Mouse (Mus musculus) lung, embryonic 16.5 days (tissue): ENCODE data around the gene Large1. TPM values are rescaled to one million over a fixed set of nuclear protein-coding genes. Genes with fewer than 3 reads are reported as not detected.
"Not testable (repeated sequence)": the region's sequence is repeated elsewhere in the genome, so short reads cannot be mapped to it uniquely, and the experiment has no call there.

Experiments used
- ATAC-seq: fragments of 200-750 bp; cut with Nextera tagmentation; 2 replicates; pipeline ENCODE4 v1.8.0; 2017; ENCODE audit warnings: low read depth, mild to moderate bottlenecking, moderate library complexity
- H3K27ac ChIP-seq: fragments of 300-500 bp; sonication (generic); 2 replicates; pipeline ENCODE4 v1.5.1; 2014; ENCODE audit warnings: mild to moderate bottlenecking, control low read depth, low read length
- H3K27me3 ChIP-seq: fragments of 300-500 bp; sonication (generic); 2 replicates; pipeline ENCODE4 v1.6.1; 2014; ENCODE audit warnings: low read depth, low read length, mixed read lengths; ENCODE audit not compliant: control insufficient read depth, insufficient read depth
- H3K36me3 ChIP-seq: fragments of 300-500 bp; sonication (generic); 2 replicates; pipeline ENCODE4 v1.6.1; 2014; ENCODE audit warnings: low read length; ENCODE audit not compliant: control insufficient read depth, insufficient read depth
- H3K4me1 ChIP-seq: fragments of 300-500 bp; sonication (generic); replicated peaks from 2 replicates; pipeline ENCODE4 v1.6.1; 2014; ENCODE audit warnings: low read length, mixed read lengths; ENCODE audit not compliant: control insufficient read depth, insufficient read depth
- H3K4me2 ChIP-seq: fragments of 300-500 bp; sonication (generic); 2 replicates; pipeline ENCODE4 v1.6.1; 2014; ENCODE audit warnings: low read depth, low read length, control low read depth
- H3K4me3 ChIP-seq: fragments of 300-500 bp; sonication (generic); 2 replicates; pipeline ENCODE4 v1.5.1; 2014; ENCODE audit warnings: mild to moderate bottlenecking, low read length, control low read depth
- H3K9ac ChIP-seq: fragments of 300-500 bp; sonication (generic); 2 replicates; pipeline ENCODE4 v1.6.1; 2014; ENCODE audit warnings: low read length, control low read depth
- H3K9me3 ChIP-seq: fragments of 300-500 bp; sonication (generic); 2 replicates; pipeline ENCODE4 v1.6.1; 2016; ENCODE audit warnings: low read length; ENCODE audit not compliant: control insufficient read depth
- WGBS: fragments of 180-500 bp; shearing (Covaris S2); extraction: QIAGEN DNeasy Blood & Tissue Kit; methylation state at CpG from one replicate; pipeline ENCODE4 v1.1.7; 2014; 5-methylcytosine and 5-hydroxymethylcytosine counted together
- polyA plus RNA-seq: library from polyadenylated mRNA; unstranded; fragments of >200 nt; fragmentation: Nextera tagmentation; extraction: Ambion mirVana; gene quantifications from 2 replicates; pipeline ENCODE4 v1.2.1, GENCODE M21; 2015

Gene Large1
- polyA plus RNA-seq, 1 experiment from 2014 or later = 5.1 TPM

DNA sequence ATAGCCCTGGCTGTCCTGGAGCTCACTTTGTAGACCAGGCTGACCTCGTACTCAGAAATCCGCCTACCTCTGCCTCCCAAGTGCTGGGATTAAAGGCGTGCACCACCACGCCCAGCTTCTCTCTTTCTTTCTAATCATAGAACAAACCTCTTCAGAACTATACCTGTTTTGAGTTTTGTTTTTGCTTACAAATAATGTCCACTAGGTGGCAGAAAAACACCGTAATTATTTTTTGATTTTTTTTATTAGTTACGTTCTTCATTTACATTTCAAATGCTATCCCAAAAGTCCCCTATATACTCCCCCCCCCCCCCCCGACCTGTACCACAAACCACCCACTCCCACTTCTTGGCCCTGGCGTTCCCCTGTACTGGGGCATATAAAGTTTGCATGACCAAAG lies 411.9 kb downstream of the Large1 start:
- not testable (repeated sequence) for H3K27ac ChIP-seq, H3K4me1 ChIP-seq, H3K4me3 ChIP-seq, H3K9me3 ChIP-seq, H3K9ac ChIP-seq, ATAC-seq, H3K27me3 ChIP-seq, H3K4me2 ChIP-seq, H3K36me3 ChIP-seq
- WGBS = 68% methylated on average over 8 of the region's 8 CpGs

DNA sequence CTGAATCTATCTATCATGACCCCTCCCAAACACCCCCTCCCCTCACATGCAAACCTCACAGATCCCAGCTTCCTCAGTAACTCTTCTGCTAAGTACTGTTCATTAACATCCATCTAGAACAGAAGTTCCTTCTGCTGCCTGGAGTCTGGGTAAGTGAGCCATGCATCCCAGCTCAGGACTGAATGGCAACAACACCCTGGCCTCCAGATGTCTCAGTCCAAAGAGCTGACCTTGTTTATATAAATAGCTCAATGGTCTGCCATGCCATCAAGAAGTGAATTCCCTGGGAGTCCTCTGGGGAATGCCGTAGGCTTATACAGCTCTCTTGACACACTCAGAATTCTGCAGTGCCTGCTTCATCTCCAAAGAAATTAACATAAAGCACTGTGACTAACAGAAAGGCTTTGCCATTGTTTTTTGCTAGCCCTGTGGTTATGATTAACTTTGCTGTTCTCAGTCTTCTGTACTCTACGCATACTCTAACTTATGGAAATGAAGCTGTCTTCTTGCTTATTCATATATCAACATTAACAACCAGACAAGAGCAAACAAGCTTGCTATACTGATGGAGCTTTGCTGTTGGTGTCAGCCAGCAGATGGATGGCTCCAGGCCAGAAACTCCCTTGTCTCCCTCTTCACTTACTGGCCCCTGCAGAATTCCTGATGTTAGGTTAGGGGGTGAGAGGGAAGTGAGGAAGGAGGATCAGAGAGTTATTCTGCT lies 434.0 kb downstream of the Large1 start:
- no peak overlapping the region for H3K4me2 ChIP-seq
- no peak overlapping the region for H3K27ac ChIP-seq
- no peaks in the 10 kb centered on the region for H3K36me3 ChIP-seq
- no peak overlapping the region for H3K9ac ChIP-seq
- no peaks in the 10 kb centered on the region for H3K27me3 ChIP-seq
- ATAC-seq = no peak
- H3K4me1 ChIP-seq = no peaks in the 10 kb centered on the region
- H3K4me3 ChIP-seq = no peak overlapping the region
- no peaks in the 10 kb centered on the region for H3K9me3 ChIP-seq
- WGBS = 42% methylated on average over 2 of the region's 2 CpGs

DNA sequence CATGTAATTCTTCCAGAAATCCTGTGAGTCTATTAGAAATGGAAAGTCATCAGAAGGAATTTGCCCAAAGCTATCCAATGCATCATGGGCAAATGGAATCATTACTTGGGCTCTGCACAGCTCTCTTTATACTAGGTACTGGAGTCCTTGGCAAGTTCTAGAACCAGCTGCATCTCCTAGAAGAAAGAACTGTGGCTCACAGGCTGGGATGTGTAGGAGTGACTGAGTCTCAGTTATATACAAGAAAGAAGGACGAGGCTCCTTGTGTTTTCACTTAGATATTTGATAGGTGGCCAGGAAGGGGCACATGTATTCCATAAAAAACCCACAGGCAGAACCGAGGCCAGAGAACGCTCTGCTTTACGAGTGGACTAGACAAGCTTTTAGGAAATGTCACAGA lies 447.8 kb downstream of the Large1 start:
- Histone ChIP-seq H3K4me1 (no peaks in the 10 kb centered on the region), H3K4me3 (no peak overlapping the region), H3K27me3 (no peaks in the 10 kb centered on the region), H3K4me2 (no peak overlapping the region), H3K36me3 (no peaks in the 10 kb centered on the region), H3K9ac (no peak overlapping the region), H3K27ac (no peak overlapping the region), H3K9me3 (no peaks in the 10 kb centered on the region)
- 74% methylated on average over 4 of the region's 4 CpGs for WGBS
- no peak for ATAC-seq

DNA sequence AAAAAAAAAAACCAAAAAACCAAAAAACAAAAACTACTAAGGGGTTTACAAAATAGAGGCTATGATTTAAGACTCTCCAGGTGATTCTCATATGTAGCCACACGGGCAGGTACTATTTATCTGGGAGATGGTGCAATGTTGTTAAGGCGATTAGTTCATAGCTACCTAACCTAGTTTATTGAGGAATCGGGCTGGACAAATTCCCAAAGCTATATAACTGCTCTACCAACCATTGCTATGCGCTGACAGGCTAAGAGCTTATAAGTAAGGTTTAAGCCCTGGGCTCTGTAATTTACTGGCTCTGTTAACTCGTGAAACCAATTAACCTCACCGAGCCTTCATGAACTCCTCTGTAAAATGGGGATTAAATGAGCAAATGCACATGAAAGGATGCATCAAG lies 451.7 kb downstream of the Large1 start:
- Histone ChIP-seq H3K27ac (no peak overlapping the region), H3K9ac (no peak overlapping the region), H3K4me2 (no peak overlapping the region), H3K9me3 (no peaks in the 10 kb centered on the region), H3K4me1 (no peaks in the 10 kb centered on the region), H3K36me3 (no peaks in the 10 kb centered on the region), H3K4me3 (no peak overlapping the region), H3K27me3 (no peaks in the 10 kb centered on the region)
- 90% methylated on average over 6 of the region's 6 CpGs for WGBS
- no peak for ATAC-seq

- H3K27me3 ChIP-seq = no peaks in the 10 kb centered on the region
- no peaks in the 10 kb centered on the region for H3K9me3 ChIP-seq
- ATAC-seq = no peak
- 90% methylated on average over 3 of the region's 3 CpGs for WGBS
- H3K36me3 ChIP-seq = no peaks in the 10 kb centered on the region
- H3K4me2 ChIP-seq = no peak overlapping the region
- no peaks in the 10 kb centered on the region for H3K4me1 ChIP-seq
- H3K27ac ChIP-seq = no peak overlapping the region
- H3K9ac ChIP-seq = no peak overlapping the region
- H3K4me3 ChIP-seq = no peak overlapping the region
These were observed 454.0 kb downstream of the Large1 start for GRCm38 (mm10) chr8:72899321-72899720.

DNA sequence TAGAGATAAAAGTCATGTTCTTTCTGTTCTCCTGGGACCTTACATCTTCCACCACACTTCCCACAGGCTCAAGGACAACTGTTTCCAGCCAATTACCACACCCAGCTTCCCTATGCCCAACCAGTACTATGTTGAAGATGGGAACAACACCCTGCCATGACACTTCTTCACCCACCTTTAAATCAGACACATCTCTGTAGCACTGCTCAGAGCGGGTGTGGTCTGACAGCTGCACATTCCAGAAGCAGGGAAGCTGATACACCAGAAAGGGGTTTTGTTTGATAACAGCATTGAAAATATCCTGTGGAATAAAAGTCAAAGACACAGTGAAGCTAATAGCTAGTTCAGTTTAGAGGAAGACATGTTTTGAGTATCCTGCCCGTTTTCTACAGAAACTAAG lies 470.3 kb downstream of the Large1 start:
- Histone ChIP-seq H3K4me3 (no peak overlapping the region), H3K36me3 (no peaks in the 10 kb centered on the region), H3K9ac (no peak overlapping the region), H3K4me2 (no peak overlapping the region), H3K27ac (no peak overlapping the region), H3K27me3 (no peaks in the 10 kb centered on the region), H3K4me1 (no peaks in the 10 kb centered on the region), H3K9me3 (no peaks in the 10 kb centered on the region)
- no peak for ATAC-seq
- WGBS = 86% methylated on average over 2 of the region's 2 CpGs

- ATAC-seq = no peak
- Histone ChIP-seq H3K27ac (no peak overlapping the region), H3K4me1 (no peaks in the 10 kb centered on the region), H3K9me3 (no peaks in the 10 kb centered on the region), H3K27me3 (no peaks in the 10 kb centered on the region), H3K4me3 (no peak overlapping the region), H3K36me3 (no peaks in the 10 kb centered on the region), H3K9ac (no peak overlapping the region), H3K4me2 (no peak overlapping the region)
- 72% methylated on average over 2 of the region's 2 CpGs for WGBS
These were observed 479.9 kb downstream of the Large1 start for GRCm38 (mm10) chr8:72873411-72873810.

DNA sequence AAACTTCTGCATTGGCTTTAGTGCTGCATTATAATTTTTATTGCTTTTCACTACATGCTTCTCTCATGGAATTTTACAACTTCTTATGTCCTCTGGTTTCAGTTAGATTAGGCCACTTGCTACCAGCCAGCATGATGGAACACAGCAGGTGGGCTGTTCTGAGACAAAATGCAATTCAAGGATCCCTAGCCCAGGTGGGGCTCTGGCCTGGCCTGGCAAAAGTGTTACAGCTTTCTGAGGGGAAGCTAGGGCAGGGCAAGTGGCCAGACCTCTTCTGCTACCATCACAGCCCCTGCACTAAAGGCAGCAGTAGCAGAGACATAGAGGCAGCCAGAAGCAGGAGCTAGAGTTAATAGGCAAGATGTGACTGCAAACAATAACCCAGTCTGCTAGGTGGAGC lies 506.5 kb downstream of the Large1 start:
- Histone ChIP-seq H3K9ac (no peak overlapping the region), H3K36me3 (peaks cover 7% of the 10 kb centered on the region; the same call in 1 of the 2 replicates), H3K27ac (no peak overlapping the region), H3K27me3 (no peaks in the 10 kb centered on the region), H3K9me3 (no peaks in the 10 kb centered on the region), H3K4me3 (no peak overlapping the region), H3K4me2 (no peak overlapping the region), H3K4me1 (no peaks in the 10 kb centered on the region)
- ATAC-seq = no peak

DNA sequence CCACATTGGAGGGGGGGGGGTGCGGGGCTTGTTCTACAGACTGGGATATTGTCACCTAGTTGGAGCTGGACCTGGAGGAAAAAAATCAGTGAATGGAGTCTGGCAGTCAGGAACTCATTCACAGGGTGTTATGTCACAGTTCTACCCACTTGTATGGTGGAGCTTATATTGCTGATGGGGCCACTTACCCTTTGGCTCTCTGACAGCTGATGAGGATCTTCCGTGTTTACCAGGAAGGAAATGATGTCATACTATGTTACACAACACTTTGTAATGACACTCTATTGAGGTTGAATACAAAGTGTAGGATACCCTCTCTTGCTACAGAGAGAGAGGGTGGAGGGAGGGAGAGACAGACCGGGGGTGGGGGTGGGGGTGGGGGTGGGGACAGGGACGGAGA lies 517.5 kb downstream of the Large1 start:
- Histone ChIP-seq H3K9ac (no peak overlapping the region), H3K36me3 (no peaks in the 10 kb centered on the region), H3K27ac (no peak overlapping the region), H3K4me1 (no peaks in the 10 kb centered on the region), H3K4me2 (no peak overlapping the region), H3K4me3 (no peak overlapping the region), H3K27me3 (no peaks in the 10 kb centered on the region), H3K9me3 (no peaks in the 10 kb centered on the region)
- ATAC-seq = no peak
- WGBS = 61% methylated on average over 4 of the region's 4 CpGs

GRCm38 (mm10) chr8:72833112-72833511 lies 520.2 kb downstream of the Large1 start:
- no peaks in the 10 kb centered on the region for H3K36me3 ChIP-seq
- WGBS = 63% methylated on average over 2 of the region's 2 CpGs
- no peak overlapping the region for H3K27ac ChIP-seq
- H3K27me3 ChIP-seq = no peaks in the 10 kb centered on the region
- no peak overlapping the region for H3K4me2 ChIP-seq
- ATAC-seq = no peak
- no peak overlapping the region for H3K4me3 ChIP-seq
- no peaks in the 10 kb centered on the region for H3K9me3 ChIP-seq
- H3K9ac ChIP-seq = no peak overlapping the region
- H3K4me1 ChIP-seq = no peaks in the 10 kb centered on the region
